Mouse (Mus musculus): Measurements from ENCODE around the gene Cyp2c23.

- TF ChIP-seq TCF12 (IDR thresholded peaks at IDR 0.05; ENCODE audit: insufficient read depth, poor library complexity, severe bottlenecking): no peak
- no peak for TF ChIP-seq POLR2A (IDR thresholded peaks at IDR 0.05; ENCODE audit: insufficient read length, low read depth)
- TF ChIP-seq CEBPB (IDR thresholded peaks at IDR 0.05; ENCODE audit: insufficient read depth, poor library complexity, severe bottlenecking): no peak
- no peak for TF ChIP-seq SRF (IDR thresholded peaks at IDR 0.05; ENCODE audit: control insufficient read depth, insufficient read length, low read depth)
- TF ChIP-seq USF1 (IDR thresholded peaks at IDR 0.05; ENCODE audit: low read depth): no peak
- no peak for TF ChIP-seq MYOD1 (IDR thresholded peaks at IDR 0.05; ENCODE audit: control insufficient read depth in 1 of 3, insufficient read length in 2 of 3, low read depth in 2 of 3)
- TF ChIP-seq TCF3 (IDR thresholded peaks at IDR 0.05; ENCODE audit: insufficient read length, low read depth): no peak
- TF ChIP-seq E2F4 (IDR thresholded peaks at IDR 0.05; ENCODE audit: insufficient read depth): no peak
These were observed 21.4 kb upstream of the Cyp2c23 start for GRCm38 (mm10) chr19:44050388-44050787.

All from myocyte (in vitro differentiated cells).